Mouse (Mus musculus) liver, embryonic 11.5 days (tissue): ENCODE results near the gene Cpvl. TPM values are rescaled to one million over a fixed set of nuclear protein-coding genes. Genes with fewer than 3 reads are reported as not detected.

Source experiments
- ATAC-seq: fragments of 200-750 bp; cut with Nextera tagmentation; replicated peaks from 2 replicates; pipeline ENCODE4 v1.8.0; 2017; ENCODE audit warnings: moderate number of reproducible peaks, mild to moderate bottlenecking, moderate TSS enrichment, moderate library complexity; ENCODE audit not compliant: low FRiP score
- DNase-seq: peaks from one replicate; pipeline ENCODE4 v3.0.0-alpha.2; 2017; ENCODE audit warnings: low spot score
- H3K27ac ChIP-seq: fragments of 300-500 bp; sonication (generic); 2 replicates; pipeline ENCODE4 v1.5.1; 2014; ENCODE audit warnings: mild to moderate bottlenecking, low read depth, low read length, control low read depth
- H3K27me3 ChIP-seq: fragments of 300-500 bp; sonication (generic); replicated peaks from 2 replicates; pipeline ENCODE4 v1.6.1; 2014; ENCODE audit warnings: low read length, mixed read lengths; ENCODE audit not compliant: control insufficient read depth, insufficient read depth
- H3K36me3 ChIP-seq: fragments of 300-500 bp; sonication (generic); 2 replicates; pipeline ENCODE4 v1.6.1; 2014; ENCODE audit warnings: mild to moderate bottlenecking, low read length, moderate library complexity, mixed read lengths; ENCODE audit not compliant: control insufficient read depth, insufficient read depth
- H3K4me1 ChIP-seq: fragments of 300-500 bp; sonication (generic); replicated peaks from 2 replicates; pipeline ENCODE4 v1.6.1; 2014; ENCODE audit warnings: low read length, mixed read lengths; ENCODE audit not compliant: control insufficient read depth, insufficient read depth
- H3K4me2 ChIP-seq: fragments of 300-500 bp; sonication (generic); 2 replicates; pipeline ENCODE4 v1.6.1; 2014; ENCODE audit warnings: mild to moderate bottlenecking, control low read depth, moderate library complexity
- H3K4me3 ChIP-seq: fragments of 300-500 bp; sonication (generic); 2 replicates; pipeline ENCODE4 v1.5.1; 2014; ENCODE audit warnings: low read depth, low read length, control low read depth
- H3K9ac ChIP-seq: fragments of 300-500 bp; sonication (generic); 2 replicates; pipeline ENCODE4 v1.6.1; 2014; ENCODE audit warnings: low read depth, low read length, control low read depth
- H3K9me3 ChIP-seq: fragments of 300-500 bp; sonication (generic); 2 replicates; pipeline ENCODE4 v1.6.1; 2016; ENCODE audit warnings: low read length, inconsistent platforms, mixed read lengths; ENCODE audit not compliant: control insufficient read depth
- WGBS: fragments of 180-500 bp; shearing (Covaris S2); extraction: QIAGEN DNeasy Blood & Tissue Kit; methylation state at CpG from one replicate; pipeline ENCODE4 v1.1.7; 2014; 5-methylcytosine and 5-hydroxymethylcytosine counted together
- polyA plus RNA-seq: library from polyadenylated mRNA; unstranded; fragments of >200 nt; fragmentation: Nextera tagmentation; extraction: Ambion mirVana; gene quantifications from 2 replicates; pipeline ENCODE4 v1.2.1, GENCODE M21; 2014

Gene Cpvl
- polyA plus RNA-seq, 1 experiment from 2014 or later, result not detected

GRCm38 (mm10) chr6:54008448-54009120, 30.1 kb upstream of the Cpvl start:
- Histone ChIP-seq H3K9ac (no peak overlapping the region), H3K9me3 (no peaks in the 10 kb centered on the region), H3K4me1 (no peaks in the 10 kb centered on the region; the same call in 1 of the 2 replicates), H3K27me3 (no peaks in the 10 kb centered on the region), H3K4me2 (no peak overlapping the region), H3K36me3 (no peaks in the 10 kb centered on the region), H3K27ac (no peak overlapping the region), H3K4me3 (no peak overlapping the region)
- ATAC-seq, result no peak
- 80% methylated on average over 16 of the region's 16 CpGs for WGBS
- DNase-seq, result no peak

- Histone ChIP-seq H3K27ac (no peak overlapping the region), H3K4me2 (no peak overlapping the region), H3K4me1 (no peaks in the 10 kb centered on the region; the same call in 1 of the 2 replicates), H3K9me3 (no peaks in the 10 kb centered on the region), H3K4me3 (no peak overlapping the region), H3K9ac (no peak overlapping the region), H3K27me3 (no peaks in the 10 kb centered on the region), H3K36me3 (no peaks in the 10 kb centered on the region)
- DNase-seq, result no peak
- WGBS, result 80% methylated on average over 4 of the region's 4 CpGs
- ATAC-seq, result no peak
Measured at GRCm38 (mm10) chr6:54005302-54005701, 26.8 kb upstream of the Cpvl start.

DNA sequence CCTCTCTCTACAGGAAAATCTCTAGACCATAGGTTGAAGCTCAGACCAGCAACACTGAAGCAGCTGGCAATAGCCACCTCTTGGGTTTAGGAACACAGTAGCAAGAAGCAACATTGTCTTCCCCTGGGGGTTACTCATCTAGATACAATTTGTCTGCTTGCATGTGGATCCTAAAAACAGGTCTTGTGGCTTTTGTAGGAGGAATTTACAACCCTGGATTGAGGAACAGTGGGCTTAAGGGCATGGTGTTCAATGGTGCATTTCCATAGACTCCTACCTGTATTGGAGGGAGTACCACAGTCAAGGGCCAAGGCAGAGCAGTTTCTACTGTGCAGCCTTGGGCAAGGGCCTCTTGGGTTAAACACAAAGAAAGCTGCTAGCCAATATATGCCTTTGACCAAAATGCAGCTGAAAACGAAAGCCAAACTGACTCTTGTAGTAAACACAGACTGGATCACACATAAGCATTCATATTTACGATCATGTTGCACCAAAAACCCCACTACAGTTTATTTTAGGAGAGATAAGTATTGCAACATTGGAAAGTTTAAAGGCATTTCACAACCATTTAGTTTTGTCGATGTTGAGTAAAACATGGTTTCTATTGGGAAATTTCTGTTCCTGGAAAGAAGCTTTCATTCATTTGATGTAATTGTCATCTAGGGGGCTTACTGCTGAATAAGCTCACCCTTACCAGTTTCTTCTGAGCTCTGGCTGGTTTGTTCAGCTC, 17.9 kb upstream of the Cpvl start:
- Histone ChIP-seq H3K9me3 (no peaks in the 10 kb centered on the region), H3K4me2 (no peak overlapping the region), H3K4me3 (no peak overlapping the region), H3K27me3 (no peaks in the 10 kb centered on the region), H3K36me3 (no peaks in the 10 kb centered on the region), H3K27ac (no peak overlapping the region), H3K9ac (no peak overlapping the region), H3K4me1 (no peaks in the 10 kb centered on the region)
- DNase-seq (no peak), ATAC-seq (no peak)
- 75% methylated on average over 3 of the region's 3 CpGs for WGBS

DNA sequence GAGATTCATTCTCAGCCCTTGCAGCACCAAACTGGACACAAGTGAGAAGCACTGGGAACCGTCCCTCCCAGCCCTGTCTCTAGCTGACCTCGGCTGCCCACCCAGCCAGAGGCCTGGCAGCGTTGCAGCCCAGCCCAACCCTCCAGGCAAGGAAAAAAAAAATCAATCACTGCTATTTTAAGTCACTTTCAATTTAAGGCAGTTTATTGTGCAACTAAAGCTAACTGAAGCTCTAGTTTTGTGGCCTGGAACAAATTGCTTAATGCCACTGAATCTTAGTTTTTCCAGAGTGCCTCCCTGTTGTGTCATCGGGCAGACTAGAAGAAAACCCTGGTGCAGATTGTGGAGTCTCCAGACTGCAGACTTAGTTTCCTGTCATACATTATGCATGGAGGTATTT, 17.0 kb upstream of the Cpvl start:
- Histone ChIP-seq H3K9ac (no peak overlapping the region), H3K27me3 (no peaks in the 10 kb centered on the region), H3K4me3 (no peak overlapping the region), H3K36me3 (no peaks in the 10 kb centered on the region), H3K4me2 (no peak overlapping the region), H3K4me1 (no peaks in the 10 kb centered on the region), H3K27ac (no peak overlapping the region), H3K9me3 (no peaks in the 10 kb centered on the region)
- no peak for DNase-seq
- no peak for ATAC-seq
- WGBS, result 52% methylated on average over 4 of the region's 4 CpGs

GRCm38 (mm10) chr6:53992386-53992785, 13.9 kb upstream of the Cpvl start:
- H3K27ac ChIP-seq, result no peak overlapping the region
- H3K27me3 ChIP-seq, result no peaks in the 10 kb centered on the region
- WGBS, result 78% methylated on average over 3 of the region's 3 CpGs
- H3K4me3 ChIP-seq, result no peak overlapping the region
- DNase-seq, result no peak
- no peak overlapping the region for H3K4me2 ChIP-seq
- no peaks in the 10 kb centered on the region for H3K36me3 ChIP-seq
- no peaks in the 10 kb centered on the region for H3K9me3 ChIP-seq
- no peak overlapping the region for H3K9ac ChIP-seq
- ATAC-seq, result no peak
- H3K4me1 ChIP-seq, result no peaks in the 10 kb centered on the region

- peaks cover 2% of the 10 kb centered on the region for H3K4me1 ChIP-seq
- H3K4me3 ChIP-seq, result no peak overlapping the region
- H3K27me3 ChIP-seq, result no peaks in the 10 kb centered on the region
- no peaks in the 10 kb centered on the region for H3K36me3 ChIP-seq
- no peak for DNase-seq
- H3K27ac ChIP-seq, result no peak overlapping the region
- no peak for ATAC-seq
- no peak overlapping the region for H3K4me2 ChIP-seq
- 78% methylated on average over 3 of the region's 3 CpGs for WGBS
- H3K9me3 ChIP-seq, result no peaks in the 10 kb centered on the region
- no peak overlapping the region for H3K9ac ChIP-seq
Measured at GRCm38 (mm10) chr6:53987235-53987634, 8.8 kb upstream of the Cpvl start.

- Histone ChIP-seq H3K9ac (peak overlapping the region; percentile 26; the same call in 1 of the 2 replicates), H3K9me3 (no peaks in the 10 kb centered on the region), H3K36me3 (no peaks in the 10 kb centered on the region), H3K4me1 (peaks cover 10% of the 10 kb centered on the region), H3K27me3 (no peaks in the 10 kb centered on the region), H3K27ac (no peak overlapping the region), H3K4me3 (peak overlapping the region; percentile 30), H3K4me2 (peak overlapping the region; percentile 55)
- DNase-seq (no peak), ATAC-seq (peak; percentile 65; the same call in 1 of the 2 replicates)
- 41% methylated on average over 14 of the region's 14 CpGs for WGBS
Measured at GRCm38 (mm10) chr6:53986273-53986985, 8.0 kb upstream of the Cpvl start.

DNA sequence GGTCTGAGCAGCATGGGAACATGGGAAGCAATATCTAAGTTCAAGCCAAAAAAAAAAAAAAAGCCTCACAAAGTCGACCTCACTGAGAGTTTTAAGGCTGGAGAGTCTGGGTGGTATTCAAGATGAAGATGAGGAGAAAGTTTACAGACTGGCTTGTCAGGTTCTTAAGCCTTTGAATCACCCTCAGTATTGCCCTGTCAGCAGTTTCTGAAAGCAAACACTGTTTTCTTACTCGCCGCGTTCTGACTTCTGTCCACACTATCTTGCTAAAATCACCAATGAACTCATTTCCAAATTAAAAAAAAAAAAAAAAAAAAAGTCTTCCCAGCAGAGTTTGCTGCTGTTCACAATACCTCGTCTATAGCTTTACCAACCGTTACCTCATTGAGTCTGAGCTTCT, 5.3 kb upstream of the Cpvl start:
- Histone ChIP-seq H3K4me1 (peaks cover 26% of the 10 kb centered on the region), H3K9me3 (no peaks in the 10 kb centered on the region), H3K4me3 (no peak overlapping the region), H3K4me2 (no peak overlapping the region), H3K27me3 (no peaks in the 10 kb centered on the region), H3K9ac (no peak overlapping the region), H3K27ac (no peak overlapping the region), H3K36me3 (no peaks in the 10 kb centered on the region)
- DNase-seq (no peak), ATAC-seq (no peak)
- 78% methylated on average over 6 of the region's 6 CpGs for WGBS
